Mouse (Mus musculus): Measurements from ENCODE around the gene Tnnc2. TPM values are rescaled to one million over a fixed set of nuclear protein-coding genes. Genes with fewer than 3 reads are reported as not detected.

The Tnnc2 gene
- polyA plus RNA-seq, 1 experiment: not detected

DNA sequence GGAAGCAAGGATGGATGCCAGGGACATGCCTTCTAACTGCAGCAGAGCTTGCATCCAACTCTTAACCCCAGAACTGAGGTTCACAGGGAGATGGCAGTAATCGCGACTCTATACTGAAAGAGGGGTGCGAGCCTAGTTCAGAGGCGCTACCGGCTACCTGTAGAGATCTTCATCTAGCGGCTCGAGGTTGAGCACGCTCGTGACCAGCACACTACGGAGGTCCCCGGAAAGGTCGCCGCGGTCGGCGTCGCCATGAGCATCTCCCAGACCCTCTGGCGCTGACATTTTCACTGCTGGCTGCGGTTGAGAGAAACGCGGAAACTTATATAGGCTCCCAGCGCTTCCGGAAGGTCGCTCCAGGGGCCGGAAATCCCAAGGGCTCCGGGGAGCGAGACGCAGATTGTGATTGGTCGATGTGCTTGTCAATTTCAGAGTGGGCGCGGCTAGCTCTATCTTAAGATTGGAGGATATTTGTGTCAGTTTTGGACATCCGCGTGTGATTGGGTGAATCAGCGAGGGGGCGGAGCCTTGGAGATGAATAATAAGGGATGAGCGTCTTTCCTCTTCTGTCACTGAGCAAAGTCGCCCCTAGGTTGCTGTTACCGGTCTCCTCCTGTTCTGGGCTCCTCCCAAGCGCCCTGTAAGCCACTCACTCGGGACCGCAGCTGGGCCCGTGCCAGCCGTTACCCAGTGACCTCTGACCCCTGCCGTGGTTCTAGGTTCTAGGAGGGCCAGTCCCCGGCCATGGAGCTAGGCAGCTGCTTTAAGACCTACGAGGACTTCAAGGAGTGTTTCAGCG, 25.0 kb upstream of the Tnnc2 start, which contains the start of the genes Acot8 and Zswim3:
Gene Acot8, minus strand, starts transcription at position 350 of the 799 bp plus-strand sequence.
Gene Zswim3, plus strand, starts transcription at position 566 of the 799 bp plus-strand sequence.
- TF ChIP-seq GATA1 (IDR thresholded peaks at IDR 0.05; ENCODE audit: low read length): no peak

DNA sequence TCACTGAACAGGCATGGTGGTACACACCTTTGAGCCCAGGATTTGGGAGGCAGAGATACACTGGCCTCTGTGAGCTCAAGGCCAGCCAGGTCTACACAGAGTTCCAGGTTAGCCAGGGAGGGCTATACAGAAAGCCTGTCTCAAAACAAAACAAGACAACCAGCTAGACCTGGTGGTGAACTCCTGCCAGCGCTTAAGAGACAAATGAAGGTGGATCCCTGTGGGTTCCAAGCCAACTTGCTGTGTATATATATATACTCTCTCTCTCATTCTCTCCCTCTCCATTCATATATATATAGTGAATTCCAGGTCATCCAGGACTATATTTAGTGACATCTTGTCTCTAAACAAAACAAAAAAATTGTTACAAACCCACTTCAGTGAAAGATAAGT, 24.1 kb upstream of the Tnnc2 start:
- no peak for TF ChIP-seq GATA1 (IDR thresholded peaks at IDR 0.05; ENCODE audit: low read length)

GRCm38 (mm10) chr2:164803201-164803920, 23.6 kb upstream of the Tnnc2 start:
- no peak for TF ChIP-seq GATA1 (IDR thresholded peaks at IDR 0.05; ENCODE audit: low read length)

- TF ChIP-seq GATA1 (IDR thresholded peaks at IDR 0.05; ENCODE audit: low read length): no peak
Measured at GRCm38 (mm10) chr2:164800252-164801004, 20.7 kb upstream of the Tnnc2 start.

- no peak for TF ChIP-seq GATA1 (IDR thresholded peaks at IDR 0.05; ENCODE audit: low read length)
Measured at GRCm38 (mm10) chr2:164795868-164796267, 16.1 kb upstream of the Tnnc2 start.

- TF ChIP-seq GATA1 (IDR thresholded peaks at IDR 0.05; ENCODE audit: low read length): no peak
Measured at GRCm38 (mm10) chr2:164794293-164794692, 14.5 kb upstream of the Tnnc2 start.

DNA sequence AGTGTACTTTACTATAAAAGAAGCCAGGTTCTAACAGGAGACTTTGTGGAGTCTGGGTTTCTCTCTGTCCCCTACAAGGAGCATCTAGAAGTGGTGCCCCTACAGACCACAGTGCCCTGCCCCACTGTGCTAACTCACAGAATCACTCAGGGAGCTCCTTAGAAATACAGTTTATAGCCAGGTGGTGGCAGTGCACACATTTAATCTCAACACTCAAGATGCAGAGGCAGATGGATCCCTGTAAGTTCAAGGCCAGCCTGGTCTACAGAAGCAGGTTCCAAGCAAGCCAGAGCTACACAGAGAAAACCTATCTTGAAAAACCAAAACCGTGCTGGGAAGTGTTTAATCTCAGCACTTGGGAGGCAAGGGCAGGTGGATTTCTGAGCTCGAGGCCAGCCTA, 14.0 kb upstream of the Tnnc2 start:
- TF ChIP-seq GATA1 (IDR thresholded peaks at IDR 0.05; ENCODE audit: low read length): no peak

GRCm38 (mm10) chr2:164793236-164793635, 13.5 kb upstream of the Tnnc2 start:
- TF ChIP-seq GATA1 (IDR thresholded peaks at IDR 0.05; ENCODE audit: low read length): no peak

DNA sequence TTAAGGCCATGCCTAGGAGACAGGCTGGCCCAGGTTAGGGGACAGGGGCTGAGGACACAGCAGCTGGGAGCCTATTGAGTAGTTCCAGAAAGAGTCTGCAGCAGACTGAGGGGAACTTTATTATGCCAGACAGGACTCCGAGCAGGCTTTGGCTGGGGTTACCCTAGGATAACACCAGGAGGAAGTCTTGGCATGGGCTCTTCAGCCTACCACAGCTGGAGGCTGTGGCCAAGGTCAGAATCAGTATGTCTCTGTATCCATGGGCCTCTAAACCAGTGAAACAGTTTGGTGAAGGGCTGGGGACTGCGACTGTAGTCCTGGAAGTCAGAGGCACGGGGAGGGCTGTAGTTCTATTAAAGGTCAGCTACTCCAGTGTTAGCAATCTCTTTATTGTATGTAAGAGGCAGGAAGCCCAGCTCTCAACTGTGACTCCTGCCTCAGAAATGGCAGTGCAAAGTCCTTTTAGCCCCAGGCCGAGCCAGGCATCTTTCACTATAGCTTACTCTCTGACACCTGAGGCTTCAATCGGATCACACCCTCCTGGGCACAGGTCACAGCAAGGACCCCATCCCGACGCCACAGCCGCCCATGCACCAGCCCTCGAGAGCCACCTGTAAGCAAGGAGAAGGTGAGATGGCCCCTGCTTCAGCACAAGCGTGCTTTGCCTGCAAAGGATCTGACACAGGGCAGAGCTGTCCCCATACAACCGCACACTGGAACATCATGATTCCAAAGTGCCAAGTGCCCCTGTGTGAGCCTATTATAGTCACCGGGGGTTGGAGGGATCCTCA, 12.8 kb upstream of the Tnnc2 start:
- no peak for TF ChIP-seq GATA1 (IDR thresholded peaks at IDR 0.05; ENCODE audit: low read length)

- TF ChIP-seq GATA1 (IDR thresholded peaks at IDR 0.05; ENCODE audit: low read length): no peak
Measured at GRCm38 (mm10) chr2:164791841-164792261, 12.1 kb upstream of the Tnnc2 start.

- TF ChIP-seq GATA1 (IDR thresholded peaks at IDR 0.05; ENCODE audit: low read length): no peak
Measured at GRCm38 (mm10) chr2:164790451-164790850, 10.7 kb upstream of the Tnnc2 start.

DNA sequence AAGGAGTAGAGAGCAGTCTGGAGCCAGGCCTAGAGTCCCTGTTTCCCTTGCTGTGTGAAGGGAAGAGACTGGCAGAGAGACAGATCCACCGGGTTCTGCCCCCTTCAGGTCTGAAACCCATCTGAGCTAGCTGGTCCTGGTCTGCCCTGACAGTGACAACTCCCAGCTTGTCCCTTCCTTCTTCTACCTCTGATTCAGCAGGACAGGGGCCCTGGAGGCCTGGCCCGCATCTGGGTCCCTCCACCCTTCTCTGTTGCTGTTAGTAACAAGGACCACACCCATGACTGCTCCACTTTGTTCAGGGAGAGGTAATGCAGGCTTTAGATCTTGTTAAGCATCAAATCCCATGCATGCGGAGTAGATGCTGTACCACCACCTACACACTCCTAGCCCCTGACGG, 8.6 kb upstream of the Tnnc2 start:
- TF ChIP-seq GATA1 (IDR thresholded peaks at IDR 0.05; ENCODE audit: low read length): no peak

- no peak for TF ChIP-seq GATA1 (IDR thresholded peaks at IDR 0.05; ENCODE audit: low read length)
Measured at GRCm38 (mm10) chr2:164787779-164788178, 8.0 kb upstream of the Tnnc2 start.

- TF ChIP-seq GATA1 (IDR thresholded peaks at IDR 0.05; ENCODE audit: low read length): no peak
Measured at GRCm38 (mm10) chr2:164787032-164787431, 7.3 kb upstream of the Tnnc2 start.

DNA sequence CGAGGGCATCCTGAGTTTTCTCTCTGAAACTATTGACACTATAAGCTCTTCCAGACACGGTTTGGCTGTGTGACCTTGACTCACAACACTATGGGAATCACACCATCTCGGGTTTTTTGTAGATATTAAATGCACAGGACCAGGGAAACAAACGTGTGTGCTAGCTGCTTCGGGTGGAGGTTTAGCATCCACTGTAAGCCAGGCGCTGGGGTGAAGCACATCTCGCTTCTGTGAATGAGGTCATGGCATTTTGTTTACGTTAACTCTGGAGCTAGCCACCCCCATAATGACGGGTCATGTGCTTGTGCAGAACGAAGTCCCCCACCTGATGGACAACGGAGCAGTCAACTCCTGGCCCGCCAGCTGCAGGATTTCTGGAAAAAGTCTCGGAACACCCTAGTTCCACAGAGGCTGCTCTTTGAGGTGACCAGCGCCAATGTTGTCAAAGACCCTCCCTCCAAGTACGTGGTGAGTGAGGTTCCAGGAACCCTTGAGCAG, 6.7 kb upstream of the Tnnc2 start:
- no peak for TF ChIP-seq GATA1 (IDR thresholded peaks at IDR 0.05; ENCODE audit: low read length)
